Mouse (Mus musculus): ENCODE results near the gene Pmfbp1.
"Not testable (repeated sequence)": the region's sequence is repeated elsewhere in the genome, so short reads cannot be mapped to it uniquely, and the experiment has no call there.

Gene Pmfbp1

GRCm38 (mm10) chr8:109493727-109494126 is at the start of gene Pmfbp1:
Gene Pmfbp1 (plus strand): TSS chr8:109494027.
- DNase-seq (ENCODE audit: low read depth, low spot score): no peak

- not testable (repeated sequence) for DNase-seq (ENCODE audit: low read depth, low spot score)
These were observed 46.9 kb upstream of the Pmfbp1 start for GRCm38 (mm10) chr8:109446896-109447295.

- no peak for DNase-seq (ENCODE audit: low read depth, low spot score)
These were observed 42.8 kb upstream of the Pmfbp1 start for GRCm38 (mm10) chr8:109451000-109451399.

- no peak for DNase-seq (ENCODE audit: low read depth, low spot score)
These were observed 38.7 kb upstream of the Pmfbp1 start for GRCm38 (mm10) chr8:109455113-109455512.

- DNase-seq (ENCODE audit: low read depth, low spot score): no peak
These were observed 36.4 kb upstream of the Pmfbp1 start for GRCm38 (mm10) chr8:109457387-109457786.

GRCm38 (mm10) chr8:109458580-109458979 is 35.2 kb upstream of the Pmfbp1 start:
- no peak for DNase-seq (ENCODE audit: low read depth, low spot score)

GRCm38 (mm10) chr8:109463075-109463474 is 30.8 kb upstream of the Pmfbp1 start:
- no peak for DNase-seq (ENCODE audit: low read depth, low spot score)

GRCm38 (mm10) chr8:109463677-109464313 is 30.0 kb upstream of the Pmfbp1 start:
- no peak for DNase-seq (ENCODE audit: low read depth, low spot score)

GRCm38 (mm10) chr8:109464451-109464891 is 29.4 kb upstream of the Pmfbp1 start:
- no peak for DNase-seq (ENCODE audit: low read depth, low spot score)

GRCm38 (mm10) chr8:109465056-109465455 is 28.8 kb upstream of the Pmfbp1 start:
- DNase-seq (ENCODE audit: low read depth, low spot score): no peak

- DNase-seq (ENCODE audit: low read depth, low spot score): no peak
These were observed 28.1 kb upstream of the Pmfbp1 start for GRCm38 (mm10) chr8:109465761-109466160.

- DNase-seq (ENCODE audit: low read depth, low spot score): no peak
These were observed 26.3 kb upstream of the Pmfbp1 start for GRCm38 (mm10) chr8:109467516-109467915.

- DNase-seq (ENCODE audit: low read depth, low spot score): no peak
These were observed 25.7 kb upstream of the Pmfbp1 start for GRCm38 (mm10) chr8:109468112-109468511.

- DNase-seq (ENCODE audit: low read depth, low spot score): no peak
These were observed 22.0 kb upstream of the Pmfbp1 start for GRCm38 (mm10) chr8:109471876-109472275.

GRCm38 (mm10) chr8:109472400-109472799 is 21.4 kb upstream of the Pmfbp1 start:
- DNase-seq (ENCODE audit: low read depth, low spot score): no peak

GRCm38 (mm10) chr8:109474442-109475121 is 19.2 kb upstream of the Pmfbp1 start:
- no peak for DNase-seq (ENCODE audit: low read depth, low spot score)

GRCm38 (mm10) chr8:109475436-109475835 is 18.4 kb upstream of the Pmfbp1 start:
- no peak for DNase-seq (ENCODE audit: low read depth, low spot score)

GRCm38 (mm10) chr8:109478586-109478985 is 15.2 kb upstream of the Pmfbp1 start:
- DNase-seq (ENCODE audit: low read depth, low spot score): no peak

GRCm38 (mm10) chr8:109484741-109485140 is 9.1 kb upstream of the Pmfbp1 start:
- DNase-seq (ENCODE audit: low read depth, low spot score): no peak

GRCm38 (mm10) chr8:109485530-109485929 is 8.3 kb upstream of the Pmfbp1 start:
- no peak for DNase-seq (ENCODE audit: low read depth, low spot score)

- no peak for DNase-seq (ENCODE audit: low read depth, low spot score)
These were observed 1.0 kb upstream of the Pmfbp1 start for GRCm38 (mm10) chr8:109492785-109493184.

- no peak for DNase-seq (ENCODE audit: low read depth, low spot score)
These were observed 774 bp downstream of the Pmfbp1 start for GRCm38 (mm10) chr8:109494601-109495000.

GRCm38 (mm10) chr8:109497431-109497830 is 3.6 kb downstream of the Pmfbp1 start:
- DNase-seq (ENCODE audit: low read depth, low spot score): no peak
